Mouse (Mus musculus): ENCODE measurements around the gene Maob.
A peak's percentile ranks its signal among the peaks of the same experiment; 100 is the strongest.

Gene Maob

GRCm38 (mm10) chrX:16817261-16817769 lies at the start of gene Maob:
Maob (minus strand) TSS chrX:16817366.
- DNase-seq, result peak; percentile 13 to 34

- peak; percentile 2 to 6 for DNase-seq
These were observed 43.1 kb upstream of the Maob start for GRCm38 (mm10) chrX:16860244-16860643.

- no peak for DNase-seq
These were observed 28.9 kb upstream of the Maob start for GRCm38 (mm10) chrX:16846034-16846433.

- no peak for DNase-seq
These were observed 24.3 kb upstream of the Maob start for GRCm38 (mm10) chrX:16841443-16841842.

DNA sequence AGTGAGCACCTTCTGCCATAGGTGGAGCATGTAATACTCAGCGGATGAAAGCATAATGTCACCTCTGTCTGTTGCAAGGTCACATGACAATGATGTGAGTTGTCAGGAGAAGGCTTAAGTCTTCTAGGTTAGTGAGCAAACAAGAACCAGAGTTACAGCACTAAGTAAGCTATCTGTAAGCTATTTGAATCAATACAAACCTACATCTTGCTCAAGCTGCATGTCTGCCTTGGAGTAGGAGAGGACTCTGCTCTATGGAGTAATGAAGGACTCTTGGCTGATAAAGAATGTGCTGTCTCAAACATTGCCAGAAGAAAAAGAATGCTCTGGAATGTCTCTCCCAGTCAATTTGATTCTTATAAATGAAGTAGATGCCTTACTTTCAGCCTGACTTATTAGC lies 20.1 kb upstream of the Maob start:
- no peak for DNase-seq

DNA sequence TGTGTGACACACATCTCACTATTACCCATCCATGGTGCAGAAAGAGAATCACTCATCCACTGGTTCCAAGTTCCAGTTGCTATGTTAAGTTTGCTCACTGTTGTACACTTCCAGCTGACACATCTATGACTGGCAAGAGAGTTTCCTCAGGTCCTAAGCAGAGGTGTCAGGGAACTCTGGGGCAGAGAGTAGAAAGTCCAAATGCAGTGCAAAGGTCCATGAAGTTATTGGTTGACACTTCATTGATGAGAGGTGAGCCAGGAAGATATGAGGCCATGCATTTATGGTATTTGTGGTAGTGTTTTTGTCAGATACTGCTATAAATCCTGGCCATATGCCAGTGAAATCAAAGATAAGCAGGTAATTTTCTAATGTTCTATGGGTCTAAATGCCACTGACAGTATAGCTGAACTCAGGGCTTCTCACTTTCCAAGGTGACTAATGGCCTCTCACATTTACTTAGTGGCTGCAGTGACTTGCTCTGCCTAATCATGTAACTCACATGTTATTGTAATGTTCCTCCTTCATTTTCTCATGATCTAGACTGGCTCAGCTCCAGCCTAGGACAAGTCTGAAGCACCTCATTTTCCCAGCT lies 19.4 kb upstream of the Maob start:
- DNase-seq, result no peak

GRCm38 (mm10) chrX:16826028-16826427 lies 8.9 kb upstream of the Maob start:
- no peak for DNase-seq

- DNase-seq, result no peak
These were observed 1.2 kb downstream of the Maob start for GRCm38 (mm10) chrX:16815965-16816364.

DNA sequence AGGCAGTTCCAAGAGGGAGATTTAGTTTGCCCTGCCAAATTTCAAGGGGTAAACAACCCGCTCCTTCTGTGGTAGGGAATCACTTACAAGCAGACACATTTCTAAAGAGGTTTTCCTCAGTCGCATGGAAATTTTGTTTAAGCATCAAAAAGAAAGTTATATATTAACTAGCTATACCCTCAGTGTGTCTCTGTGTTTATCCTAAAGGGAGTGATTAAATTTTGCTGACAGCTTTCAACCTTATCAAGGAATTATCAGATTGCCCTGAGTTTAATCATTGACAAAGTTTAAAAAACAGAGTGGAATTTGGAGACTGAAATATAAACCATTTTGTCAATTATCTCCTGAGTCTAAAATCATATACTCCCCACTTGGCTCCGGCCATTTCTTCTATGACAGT lies 5.1 kb downstream of the Maob start:
- DNase-seq, result no peak

DNA sequence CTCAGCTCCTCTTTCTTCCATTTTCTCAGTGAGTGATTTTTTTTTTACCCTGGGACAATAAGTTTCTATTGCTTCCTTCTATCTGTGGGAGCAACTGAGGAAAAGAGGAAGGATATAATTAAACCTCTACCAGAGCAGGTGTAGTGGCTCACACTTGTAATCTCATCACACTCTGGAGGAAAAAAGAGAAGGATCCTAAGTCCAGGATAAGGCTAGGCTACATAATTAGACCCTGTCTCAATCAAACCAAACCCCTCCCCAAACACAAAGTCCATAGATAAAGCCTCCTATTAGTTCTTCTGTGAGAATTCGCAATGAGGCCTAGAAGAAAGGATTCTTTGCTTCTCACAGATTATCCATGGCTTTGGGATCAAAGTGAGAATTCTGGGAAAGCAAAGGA lies 49.7 kb downstream of the Maob start:
- no peak for DNase-seq

GRCm38 (mm10) chrX:16766156-16766555 lies 51.0 kb downstream of the Maob start:
- peak; percentile 26 to 39 for DNase-seq

DNA sequence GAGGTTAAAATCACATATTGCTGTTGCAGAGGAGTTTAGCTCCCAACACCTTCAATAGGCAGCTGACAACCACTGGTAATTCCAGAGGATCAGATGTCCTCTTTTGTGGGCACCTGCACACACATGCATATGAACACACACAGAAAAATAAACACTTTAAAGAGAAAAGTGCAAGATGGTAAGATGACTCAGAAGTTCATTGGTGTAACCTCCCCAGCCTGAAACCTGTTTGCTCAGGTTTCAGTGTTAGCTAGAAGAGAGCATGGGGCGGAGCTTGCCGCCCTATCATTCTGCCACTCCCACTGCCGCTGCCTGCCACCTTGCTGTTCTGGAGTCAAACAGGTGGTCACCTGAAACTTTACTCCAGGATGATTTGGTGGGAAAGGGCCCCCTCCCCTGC lies 55.7 kb downstream of the Maob start:
- no peak for DNase-seq

GRCm38 (mm10) chrX:16754761-16755160 lies 62.4 kb downstream of the Maob start:
- no peak for DNase-seq

DNA sequence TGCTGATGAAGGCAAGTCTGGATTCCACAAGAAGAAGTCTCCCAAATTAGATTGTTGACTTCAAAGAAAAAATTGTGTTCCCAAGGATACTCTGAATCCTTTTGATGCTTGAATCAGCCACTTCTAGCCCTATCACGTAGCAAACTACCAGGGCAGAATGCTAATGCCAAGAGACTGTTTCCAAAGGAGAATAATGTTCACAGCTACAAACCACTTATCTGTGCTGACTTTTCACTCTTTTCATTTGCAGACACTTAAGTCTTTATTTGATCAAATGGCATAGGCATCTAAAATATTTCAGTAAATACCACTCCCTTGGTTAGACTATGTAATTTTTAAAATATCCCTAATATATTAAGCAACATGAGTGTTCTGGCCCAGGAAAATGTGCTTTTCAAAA lies 68.2 kb downstream of the Maob start:
- no peak for DNase-seq

DNA sequence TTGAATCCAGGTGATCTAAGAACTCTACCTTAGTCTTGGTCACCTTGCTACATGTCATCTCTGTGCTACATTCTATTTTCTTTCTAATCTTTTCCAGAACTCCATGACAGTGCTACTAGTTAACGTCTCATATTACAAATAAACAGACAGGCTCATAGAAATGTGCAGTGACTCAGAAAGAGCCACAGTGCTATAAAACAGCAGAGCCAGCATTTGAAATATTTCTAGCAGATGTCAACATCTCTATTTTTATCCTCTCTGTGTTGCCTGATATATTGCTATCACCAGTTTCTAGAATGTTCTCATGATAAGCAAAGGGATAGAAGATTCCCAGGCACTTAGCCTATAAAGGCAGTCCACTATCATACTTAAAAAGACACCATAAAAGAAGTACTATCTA lies 103.1 kb downstream of the Maob start:
- no peak for DNase-seq

DNA sequence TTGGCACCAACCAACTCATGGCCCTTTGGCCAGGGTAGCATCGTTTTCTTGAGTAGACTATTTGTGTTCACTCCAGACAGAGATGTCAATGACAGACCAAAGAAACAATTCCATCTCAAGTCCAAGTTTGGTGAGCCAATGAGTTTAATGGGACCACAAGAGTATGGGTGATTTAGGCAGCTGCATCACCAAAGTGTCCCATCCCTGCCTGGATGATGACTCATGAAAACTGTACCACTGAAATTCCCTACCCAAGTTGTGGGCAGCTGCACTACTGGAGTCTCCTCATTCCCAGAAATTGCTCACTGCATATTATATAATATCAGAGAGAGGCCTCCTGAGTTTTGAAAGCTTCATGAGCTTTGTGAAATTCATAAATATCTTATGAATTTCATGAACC lies 111.1 kb downstream of the Maob start:
- DNase-seq, result no peak
